In the genomic region with DNA sequence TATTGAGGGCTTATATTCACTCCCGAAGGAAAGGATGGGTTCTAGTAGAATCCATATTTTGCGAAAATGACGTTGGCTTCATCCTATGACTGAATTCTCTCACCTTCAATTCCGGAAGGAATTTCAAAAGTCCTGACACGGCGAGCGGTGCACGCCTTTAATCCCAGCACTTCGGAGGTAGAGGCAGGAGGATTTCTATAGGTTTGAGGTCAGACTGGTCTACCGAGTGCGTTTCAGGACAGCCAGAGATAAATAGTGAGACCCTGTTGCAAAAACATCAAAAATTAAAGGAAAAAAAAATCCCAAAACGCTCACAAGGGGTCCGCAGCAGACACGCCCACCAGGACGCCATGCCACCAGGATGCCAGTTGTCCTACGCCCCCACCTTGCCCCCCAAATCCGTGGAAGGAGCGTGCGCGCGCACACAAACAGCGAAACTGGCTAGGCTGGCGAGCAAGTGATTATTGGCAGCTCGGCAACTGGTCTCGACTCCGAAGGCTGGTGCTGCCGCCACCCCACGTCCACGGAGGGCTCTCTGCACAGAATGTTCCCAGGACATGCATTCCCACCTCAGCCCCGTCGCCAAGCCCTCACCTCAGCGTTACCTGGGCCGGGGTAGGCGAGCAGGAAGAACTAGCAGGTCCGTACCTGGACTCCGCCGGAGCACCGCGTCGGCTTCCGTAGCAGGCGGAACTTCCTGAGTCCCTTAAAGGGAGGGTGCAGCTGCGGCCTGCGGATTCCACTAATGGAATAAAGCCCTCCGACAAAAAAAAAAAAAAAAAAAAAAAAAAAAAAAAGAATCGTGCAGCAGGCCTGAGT, we compare ENCODE assay signal across 8 mouse cellular contexts. TPM values are rescaled to one million over a fixed set of nuclear protein-coding genes. Genes with fewer than 3 reads are reported as not detected.
A peak's percentile ranks its signal among the peaks of the same experiment; 100 is the strongest.
DNase-seq lines count a peak whose midpoint lies in the region; ATAC-seq and TF ChIP-seq lines count a peak whose summit lies in the region.

Mtif3 (minus strand) TSS at position 683 of the 819 bp plus-strand sequence.

- peak; percentile 66; the same call in 1 of the 2 replicates for ATAC-seq in cerebellum, adult (ENCODE audit: insufficient number of reproducible peaks, low FRiP score, low TSS enrichment)
- ATAC-seq in forebrain, embryonic 13.5 days = peak; percentile 91
- ATAC-seq in neural tube, embryonic 15.5 days (ENCODE audit: low FRiP score) = peak; percentile 89

- peak within 1 kb of the TSS; percentile 92 for H3K4me3 ChIP-seq in ES-Bruce4 (ENCODE audit: low read depth, low read length)
- H3K4me3 ChIP-seq in forebrain, embryonic 13.5 days = peak within 1 kb of the TSS; percentile 77
- H3K4me3 ChIP-seq in neural tube, embryonic 15.5 days (replicated peaks) = peak within 1 kb of the TSS; percentile 95

- peak within 1 kb of the TSS; percentile 64 for H3K9ac ChIP-seq in ES-Bruce4 (ENCODE audit: low read depth, poor library complexity, severe bottlenecking)
- H3K9ac ChIP-seq in forebrain, embryonic 13.5 days = peak within 1 kb of the TSS; percentile 82
- H3K9ac ChIP-seq in neural tube, embryonic 15.5 days (replicated peaks) = peak within 1 kb of the TSS; percentile 83

- TF ChIP-seq CTCF in ES-Bruce4 (IDR thresholded peaks at IDR 0.05; ENCODE audit: low read depth, low read length) = no peak

- no peak within 1 kb of the TSS for H3K27ac ChIP-seq in ES-Bruce4 (ENCODE audit: insufficient read depth, low read length)
- H3K27ac ChIP-seq in forebrain, embryonic 13.5 days = peak within 1 kb of the TSS; percentile 36
- H3K27ac ChIP-seq in neural tube, embryonic 15.5 days (replicated peaks) = peak within 1 kb of the TSS; percentile 87

- WGBS in forebrain, embryonic 13.5 days = 2% methylated on average over 46 of the region's 46 CpGs
- WGBS in neural tube, embryonic 15.5 days = 2% methylated on average over 46 of the region's 46 CpGs

- no peaks in the 10 kb centered on the region for H3K27me3 ChIP-seq in ES-Bruce4 (ENCODE audit: control insufficient read depth, insufficient read depth, low read length, poor library complexity, severe bottlenecking)
- H3K27me3 ChIP-seq in forebrain, embryonic 13.5 days = peaks cover 28% of the 10 kb centered on the region
- no peaks in the 10 kb centered on the region for H3K27me3 ChIP-seq in neural tube, embryonic 15.5 days (replicated peaks)

- no peak for TF ChIP-seq POLR2A in ES-Bruce4 (IDR thresholded peaks at IDR 0.05; ENCODE audit: insufficient read depth, low read length)

- peaks cover 3% of the 10 kb centered on the region for H3K36me3 ChIP-seq in ES-Bruce4 (ENCODE audit: control insufficient read depth, insufficient read depth, low read length, poor library complexity, severe bottlenecking)
- peaks cover 15% of the 10 kb centered on the region for H3K36me3 ChIP-seq in forebrain, embryonic 13.5 days (ENCODE audit: poor library complexity, severe bottlenecking)
- H3K36me3 ChIP-seq in neural tube, embryonic 15.5 days = peaks cover 10% of the 10 kb centered on the region

- peak within 1 kb of the TSS; percentile 69 for H3K4me2 ChIP-seq in forebrain, embryonic 13.5 days
- peak within 1 kb of the TSS; percentile 63 for H3K4me2 ChIP-seq in neural tube, embryonic 15.5 days

- TF ChIP-seq EP300 in ES-Bruce4 (IDR thresholded peaks at IDR 0.05; ENCODE audit: insufficient read depth, low read depth, low read length) = no peak

- no peaks in the 10 kb centered on the region for H3K4me1 ChIP-seq in ES-Bruce4 (ENCODE audit: control insufficient read depth, insufficient read depth, low read length)
- peaks cover 6% of the 10 kb centered on the region for H3K4me1 ChIP-seq in forebrain, embryonic 13.5 days
- H3K4me1 ChIP-seq in neural tube, embryonic 15.5 days = peaks cover 13% of the 10 kb centered on the region

- no peaks in the 10 kb centered on the region for H3K9me3 ChIP-seq in ES-Bruce4 (replicated peaks; ENCODE audit: control insufficient read depth, insufficient read depth, low read length, poor library complexity, severe bottlenecking)
- H3K9me3 ChIP-seq in forebrain, embryonic 13.5 days (replicated peaks) = no peaks in the 10 kb centered on the region
- no peaks in the 10 kb centered on the region for H3K9me3 ChIP-seq in neural tube, embryonic 15.5 days (replicated peaks)

- DNase-seq in heart, postnatal 10 days = peak; percentile 85 to 88
- DNase-seq in layer of hippocampus, adult 11-12 months (ENCODE audit: low spot score) = peak; percentile 85
- peak; percentile 84 for DNase-seq in lung, adult 18-20 months
- peak; percentile 90 for DNase-seq in testis, postnatal 14 days (ENCODE audit: low spot score)

- intact Hi-C loops in heart, postnatal 10 days (cut with DNase I) = loop anchor here (2.0 kb wide), 2 partner anchors 15 to 113 kb away; partner anchors contain the start of genes Gtf3a, Lnx2 and Polr1d

RNA-seq across cellular contexts. Expression of gene Mtif3, which starts in this region (rescaled TPM):
- 14.7 and 16.5 TPM in 2 replicates for polyA plus RNA-seq in ES-Bruce4 (2011; ENCODE audit: insufficient read depth, insufficient read length, low read depth, missing spikeins)
- polyA plus RNA-seq in forebrain, embryonic 13.5 days (2015; fragmentation: Nextera tagmentation; extraction: Ambion mirVana) = 23.4 and 23.9 TPM in 2 replicates
- 10 to 100 TPM; 19.6 to 20.3 TPM for total RNA-seq in heart, postnatal 10 days (2021)
- 25.7 and 31.7 TPM in 2 replicates for polyA plus RNA-seq in neural tube, embryonic 15.5 days (2015; fragmentation: Nextera tagmentation; extraction: Ambion mirVana)
